Mouse (Mus musculus): ENCODE data around the gene Pias3.

DNA sequence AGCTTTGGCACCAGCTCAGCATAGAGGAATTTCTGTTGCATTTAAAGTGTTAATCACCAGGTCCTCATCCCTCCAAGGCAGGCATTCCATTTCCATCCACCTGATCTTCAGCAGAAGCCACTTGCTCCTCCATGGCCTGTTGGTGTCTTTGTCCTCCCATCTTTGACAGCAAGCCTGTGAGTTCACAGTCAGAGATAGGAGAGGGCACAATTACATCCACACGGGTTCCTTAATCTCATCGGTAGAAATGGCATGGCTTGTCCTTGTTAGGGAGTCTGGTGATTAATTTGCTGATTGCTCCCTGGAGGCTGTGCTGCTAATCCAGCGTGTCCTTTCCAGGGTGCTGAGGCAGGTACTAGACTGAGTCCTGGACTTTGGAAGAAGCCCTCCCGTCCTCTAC, 22.7 kb upstream of the Pias3 start:
- TF ChIP-seq CTCF (IDR thresholded peaks at IDR 0.05; ENCODE audit: control insufficient read depth, insufficient read depth, low read length) (no peak), POLR2A (IDR thresholded peaks at IDR 0.05; ENCODE audit: borderline replicate concordance, control insufficient read depth, low read depth, low read length) (no peak)

Data from bone marrow, adult 2 months (tissue).